Mouse (Mus musculus): Measurements from ENCODE around the gene Faf1. TPM values are rescaled to one million over a fixed set of nuclear protein-coding genes. Genes with fewer than 3 reads are reported as not detected.
A peak's percentile ranks its signal among the peaks of the same experiment; 100 is the strongest.
"Not testable (repeated sequence)": the region's sequence is repeated elsewhere in the genome, so short reads cannot be mapped to it uniquely, and the experiment has no call there.

Faf1 gene
- polyA plus RNA-seq, 1 experiment from 2014 or later: 24.3 TPM

DNA sequence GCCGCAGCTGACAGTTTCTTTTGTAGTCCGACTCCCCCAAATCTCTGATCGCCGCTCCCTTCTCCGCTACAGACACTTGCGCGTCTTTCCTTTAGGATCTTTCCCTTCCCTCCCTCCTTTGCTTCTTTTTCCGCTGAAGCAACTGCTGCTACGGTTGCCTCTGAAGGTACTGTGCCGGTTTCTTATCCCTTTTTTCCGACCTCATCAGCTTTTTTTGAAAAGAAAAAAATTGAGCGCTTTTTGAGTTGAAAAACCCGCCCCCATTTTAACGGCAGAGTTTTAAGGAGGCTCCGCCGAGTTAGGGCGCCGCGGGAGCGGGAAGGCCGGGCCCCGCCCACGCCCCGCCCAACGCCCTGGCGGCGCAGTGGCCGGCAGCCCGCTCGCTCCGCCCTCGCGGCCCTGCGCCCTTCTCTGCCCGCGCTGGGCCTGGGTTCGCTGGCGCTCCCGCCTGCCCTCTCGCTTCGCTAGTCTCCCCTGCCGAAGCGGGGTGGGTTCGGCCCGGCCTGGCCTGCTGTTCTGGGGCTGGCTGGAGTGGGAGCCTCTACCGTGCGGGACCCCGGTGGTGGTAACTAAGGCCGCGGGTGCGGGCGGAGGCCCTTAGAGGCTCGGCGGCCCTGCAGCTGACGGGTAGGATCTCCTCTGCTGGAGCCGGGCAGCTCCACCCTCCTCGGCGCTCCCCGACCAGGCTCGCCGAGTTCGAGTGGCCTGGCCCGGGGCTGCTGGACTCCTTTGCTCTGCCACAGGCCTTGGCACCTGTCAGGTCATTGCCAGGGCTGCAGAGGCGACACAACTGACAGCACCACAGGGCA is 9.7 kb upstream of the Faf1 start, which contains the start of gene Cdkn2c:
Gene Cdkn2c, minus strand, starts transcription at position 729 of the 809 bp plus-strand sequence.
- WGBS: under 1% methylated on average over 64 of the region's 64 CpGs
- peak within 1 kb of the TSS; percentile 94 for H3K4me2 ChIP-seq
- ATAC-seq (ENCODE audit: borderline replicate concordance, extremely low read depth, low FRiP score, low TSS enrichment): peak; percentile 97

DNA sequence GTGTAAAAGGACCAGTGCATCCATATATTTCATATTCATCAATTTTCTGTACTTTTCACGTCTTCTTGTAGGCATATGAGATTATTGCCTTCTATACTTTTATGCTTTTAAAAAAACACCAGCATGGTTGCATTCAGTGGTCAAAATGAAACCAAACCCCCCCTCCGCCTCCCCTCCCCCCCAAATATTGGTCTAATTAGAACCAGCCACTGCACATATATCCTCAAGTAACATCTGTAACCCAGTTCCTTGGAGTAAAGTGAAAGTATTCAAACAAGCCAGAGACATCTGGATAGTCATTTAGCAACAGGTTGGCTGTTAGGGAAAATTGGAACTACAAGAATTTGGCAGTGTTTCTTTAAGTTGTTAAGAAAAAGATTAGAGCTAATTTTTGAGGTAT is 8.9 kb upstream of the Faf1 start:
- Histone ChIP-seq H3K4me2 (peak overlapping the region; percentile 94), H3K36me3 (no peaks in the 10 kb centered on the region), H3K4me3 (peak overlapping the region; percentile 75), H3K27ac (0 out of 2 replicates have a peak overlapping the region, but pooled peaks have one; percentile 99), H3K27me3 (peaks cover under 1% of the 10 kb centered on the region; the same call in 1 of the 2 replicates), H3K9me3 (no peaks in the 10 kb centered on the region), H3K9ac (peak overlapping the region; percentile 99), H3K4me1 (peaks cover 16% of the 10 kb centered on the region)
- ATAC-seq (ENCODE audit: borderline replicate concordance, extremely low read depth, low FRiP score, low TSS enrichment): no peak
- WGBS: 52% methylated on average over 2 of the region's 2 CpGs

More for the DNA sequence above, 9.7 kb upstream of the Faf1 start, which contains the start of gene Cdkn2c:
- peak within 1 kb of the TSS; percentile 99 for H3K27ac ChIP-seq
- no peaks in the 10 kb centered on the region for H3K36me3 ChIP-seq
- peak within 1 kb of the TSS; percentile 75 for H3K4me3 ChIP-seq
- no peaks in the 10 kb centered on the region for H3K9me3 ChIP-seq
- peaks cover 16% of the 10 kb centered on the region for H3K4me1 ChIP-seq
- H3K9ac ChIP-seq: peak within 1 kb of the TSS; percentile 99
- peaks cover 6% of the 10 kb centered on the region for H3K27me3 ChIP-seq

DNA sequence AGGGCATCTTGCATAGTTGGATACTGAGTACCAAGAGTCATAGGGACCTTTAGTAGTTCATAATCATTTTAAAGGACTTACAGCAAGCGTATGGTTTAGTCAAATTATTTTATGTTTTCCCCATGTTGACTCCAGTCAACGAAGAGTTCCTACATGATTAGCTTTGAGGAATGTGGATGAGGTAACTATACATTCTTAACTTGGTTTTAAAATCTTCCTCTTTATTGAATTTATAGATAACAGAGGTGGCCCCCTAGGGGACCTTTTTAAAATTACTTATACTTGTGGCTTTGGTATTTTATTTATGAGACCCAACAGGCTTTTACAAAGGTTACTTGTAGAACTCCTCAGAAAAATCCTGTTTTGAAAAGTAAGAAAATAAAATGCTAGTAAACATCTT is 6.2 kb upstream of the Faf1 start:
- no peak overlapping the region for H3K4me2 ChIP-seq
- H3K36me3 ChIP-seq: no peaks in the 10 kb centered on the region
- H3K9ac ChIP-seq: no peak overlapping the region
- WGBS: 66% methylated on average over 2 of the region's 2 CpGs
- H3K4me1 ChIP-seq: peaks cover 6% of the 10 kb centered on the region; the same call in 1 of the 2 replicates
- no peak for ATAC-seq (ENCODE audit: borderline replicate concordance, extremely low read depth, low FRiP score, low TSS enrichment)
- no peak overlapping the region for H3K4me3 ChIP-seq
- H3K27ac ChIP-seq: no peak overlapping the region
- no peaks in the 10 kb centered on the region for H3K27me3 ChIP-seq
- no peaks in the 10 kb centered on the region for H3K9me3 ChIP-seq

DNA sequence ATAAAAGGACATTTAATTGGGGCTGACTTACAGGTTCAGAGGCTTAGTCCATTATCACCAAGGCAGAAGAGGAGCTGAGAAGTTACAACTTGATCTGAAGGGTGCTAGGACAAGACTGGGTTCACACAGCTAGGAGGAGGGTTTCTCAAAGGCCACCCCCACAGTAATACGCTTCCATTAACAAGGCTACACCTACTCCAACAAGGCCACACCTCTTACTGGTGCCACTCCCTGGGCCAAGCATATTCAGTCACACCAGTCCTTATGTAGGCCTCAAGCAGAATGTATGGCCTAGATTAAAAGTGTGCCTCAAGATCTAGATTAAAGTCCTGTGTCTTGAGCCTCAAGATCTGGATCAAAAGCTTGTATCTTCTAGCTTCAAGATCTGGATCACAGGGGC is 4.4 kb upstream of the Faf1 start:
- 75% methylated on average over 1 of the region's 1 CpGs for WGBS
- no peak overlapping the region for H3K4me3 ChIP-seq

DNA sequence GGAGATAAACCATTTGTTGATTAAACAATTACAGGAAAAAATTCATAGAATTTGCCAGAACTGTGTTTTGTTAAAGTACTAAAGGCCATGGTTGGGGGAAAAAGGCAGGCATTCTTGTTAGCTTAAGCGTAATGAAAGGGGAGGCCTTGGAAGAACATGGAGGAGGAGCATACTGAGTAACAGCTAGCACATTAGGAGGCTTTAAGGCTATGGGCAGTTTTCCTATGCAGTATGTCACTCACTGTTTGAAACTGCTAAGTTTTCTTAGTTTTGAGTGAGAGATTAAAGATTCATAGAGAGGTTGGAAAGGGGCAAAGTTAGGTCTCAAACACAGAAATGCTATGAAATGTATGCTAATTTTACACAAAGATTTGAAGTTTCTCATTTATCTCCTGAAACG is 2.3 kb upstream of the Faf1 start:
- Histone ChIP-seq H3K4me2 (no peak overlapping the region), H3K9me3 (no peaks in the 10 kb centered on the region), H3K4me3 (no peak overlapping the region), H3K4me1 (peaks cover 4% of the 10 kb centered on the region), H3K36me3 (no peaks in the 10 kb centered on the region), H3K27ac (no peak overlapping the region), H3K27me3 (no peaks in the 10 kb centered on the region), H3K9ac (no peak overlapping the region)
- WGBS: 80% methylated on average over 2 of the region's 2 CpGs
- no peak for ATAC-seq (ENCODE audit: borderline replicate concordance, extremely low read depth, low FRiP score, low TSS enrichment)

More for the DNA sequence above, 4.4 kb upstream of the Faf1 start:
- Histone ChIP-seq H3K27ac (no peak overlapping the region), H3K36me3 (no peaks in the 10 kb centered on the region), H3K9me3 (no peaks in the 10 kb centered on the region), H3K27me3 (no peaks in the 10 kb centered on the region), H3K4me1 (peaks cover 6% of the 10 kb centered on the region; the same call in 1 of the 2 replicates), H3K4me2 (no peak overlapping the region), H3K9ac (no peak overlapping the region)
- no peak for ATAC-seq (ENCODE audit: borderline replicate concordance, extremely low read depth, low FRiP score, low TSS enrichment)

DNA sequence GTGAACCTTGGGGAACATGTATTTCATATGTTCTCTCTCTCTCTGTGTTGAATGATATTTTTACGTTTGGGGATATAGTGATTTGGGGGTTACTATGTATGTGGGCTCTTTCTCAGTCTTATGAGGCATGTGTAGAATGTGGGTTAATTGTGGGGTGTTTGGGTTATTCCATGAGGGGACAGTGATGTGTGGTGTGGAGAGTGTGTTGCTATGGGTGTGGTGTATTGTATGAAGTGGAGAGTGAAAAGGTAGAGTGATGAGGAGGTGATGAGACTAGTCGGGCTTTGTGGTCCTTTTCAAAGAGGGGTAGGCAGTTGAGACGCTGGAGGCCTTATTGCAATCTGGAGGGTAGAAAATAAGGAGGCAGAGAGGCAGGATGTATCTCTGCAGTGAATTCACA is 833 bp downstream of the Faf1 start:
- no peaks in the 10 kb centered on the region for H3K36me3 ChIP-seq
- ATAC-seq (ENCODE audit: borderline replicate concordance, extremely low read depth, low FRiP score, low TSS enrichment): no peak
- H3K27me3 ChIP-seq: no peaks in the 10 kb centered on the region
- WGBS: 2% methylated on average over 3 of the region's 3 CpGs
- peak overlapping the region; percentile 54 for H3K4me2 ChIP-seq
- no peaks in the 10 kb centered on the region for H3K9me3 ChIP-seq
- H3K27ac ChIP-seq: peak overlapping the region; percentile 98
- H3K4me1 ChIP-seq: peaks cover 4% of the 10 kb centered on the region
- peak overlapping the region; percentile 91 for H3K4me3 ChIP-seq
- H3K9ac ChIP-seq: peak overlapping the region; percentile 82

DNA sequence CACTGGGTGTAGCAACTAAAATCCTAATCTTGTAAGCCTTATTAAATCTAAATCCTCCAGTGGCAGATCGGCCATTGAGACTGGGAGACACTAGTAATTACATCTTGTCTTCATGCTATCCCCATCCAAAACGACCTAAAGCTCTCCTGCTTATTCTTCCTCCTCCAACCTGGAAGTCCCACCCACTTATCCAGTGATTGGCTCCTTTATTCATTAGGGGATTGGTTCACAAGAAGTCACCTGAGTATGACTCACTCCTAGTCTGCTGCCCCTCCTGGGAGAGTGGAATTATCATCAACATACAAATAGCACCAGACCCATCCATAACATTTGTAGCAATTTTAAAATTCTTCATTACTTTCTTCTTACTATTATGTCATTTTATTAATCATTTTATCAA is 7.2 kb downstream of the Faf1 start:
- Histone ChIP-seq H3K9ac (no peak overlapping the region), H3K27me3 (no peaks in the 10 kb centered on the region), H3K4me3 (no peak overlapping the region), H3K9me3 (no peaks in the 10 kb centered on the region), H3K27ac (no peak overlapping the region), H3K4me1 (no peaks in the 10 kb centered on the region), H3K4me2 (no peak overlapping the region), H3K36me3 (0 out of 2 replicates have a peak, but pooled peaks cover 3% of the 10 kb centered on the region)
- WGBS: 71% methylated on average over 2 of the region's 2 CpGs
- ATAC-seq (ENCODE audit: borderline replicate concordance, extremely low read depth, low FRiP score, low TSS enrichment): no peak

DNA sequence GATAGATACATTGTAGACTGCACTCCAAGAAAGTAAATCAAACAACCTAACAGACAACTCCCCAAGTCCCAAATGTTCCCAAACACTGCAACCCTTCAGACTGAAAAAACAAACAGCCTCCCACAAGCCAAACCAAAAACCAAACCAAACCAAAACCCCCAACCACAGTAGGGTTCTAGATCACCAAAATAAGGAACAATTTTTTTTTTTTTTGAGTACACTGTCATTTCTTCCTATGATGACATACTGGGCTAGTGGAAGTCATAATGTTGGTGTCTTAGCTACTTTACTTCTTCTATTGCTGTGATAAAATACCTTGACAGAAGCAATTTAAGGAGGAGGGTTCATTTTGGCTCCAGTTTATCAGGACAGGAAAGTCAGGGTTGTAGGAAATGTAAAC is 16.3 kb downstream of the Faf1 start:
- Histone ChIP-seq H3K36me3 (peaks cover 8% of the 10 kb centered on the region; the same call in 1 of the 2 replicates), H3K27me3 (no peaks in the 10 kb centered on the region), H3K4me2 (no peak overlapping the region), H3K4me3 (no peak overlapping the region), H3K9ac (no peak overlapping the region), H3K27ac (no peak overlapping the region), H3K4me1 (no peaks in the 10 kb centered on the region), H3K9me3 (peaks cover 6% of the 10 kb centered on the region; the same call in 1 of the 2 replicates)
- no peak for ATAC-seq (ENCODE audit: borderline replicate concordance, extremely low read depth, low FRiP score, low TSS enrichment)

DNA sequence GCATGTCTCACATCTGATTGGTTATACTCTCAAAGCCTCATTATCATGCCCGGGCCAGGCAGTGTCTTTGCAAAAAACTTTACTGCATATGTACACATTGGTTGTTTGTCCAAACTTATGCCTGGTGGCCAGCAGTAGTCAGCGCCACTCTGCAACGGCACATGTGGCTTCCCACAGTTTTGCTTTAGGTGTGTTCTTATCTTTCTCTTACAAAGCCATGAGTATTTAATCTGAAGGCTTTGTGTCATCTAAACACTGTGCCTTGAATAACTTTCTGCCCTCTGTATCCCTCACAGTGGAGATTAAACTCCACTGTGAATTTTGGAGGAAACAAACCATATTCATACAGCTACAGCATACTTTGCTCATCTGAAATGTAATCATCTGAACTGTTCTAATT is 24.3 kb downstream of the Faf1 start:
- not testable (repeated sequence) for H3K9me3 ChIP-seq; H3K4me3 ChIP-seq; H3K4me1 ChIP-seq; H3K36me3 ChIP-seq; ATAC-seq (ENCODE audit: borderline replicate concordance, extremely low read depth, low FRiP score, low TSS enrichment); H3K27me3 ChIP-seq; H3K9ac ChIP-seq; H3K4me2 ChIP-seq; H3K27ac ChIP-seq
- 93% methylated on average over 3 of the region's 3 CpGs for WGBS

DNA sequence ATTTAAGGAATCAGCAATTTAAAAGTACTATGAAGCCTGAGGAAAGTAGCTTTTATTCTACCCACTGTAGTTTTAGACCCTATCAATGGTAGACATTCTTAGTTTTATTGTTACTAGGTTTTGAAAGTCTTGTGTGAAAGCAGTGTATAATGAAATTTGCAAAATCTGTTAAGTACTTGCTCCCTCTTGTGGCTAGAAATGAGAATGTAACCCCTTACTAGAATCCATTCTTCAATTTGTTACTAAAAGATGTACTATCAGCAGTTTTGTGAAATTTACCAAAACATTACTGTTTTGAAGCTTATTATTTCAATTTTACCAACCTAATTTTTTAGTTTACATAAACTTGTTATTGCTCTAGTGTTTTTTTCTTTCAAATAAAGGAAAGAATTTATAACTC is 27.2 kb downstream of the Faf1 start:
- no peak overlapping the region for H3K9ac ChIP-seq
- H3K27ac ChIP-seq: no peak overlapping the region
- no peak for ATAC-seq (ENCODE audit: borderline replicate concordance, extremely low read depth, low FRiP score, low TSS enrichment)
- H3K9me3 ChIP-seq: no peaks in the 10 kb centered on the region
- no peak overlapping the region for H3K4me2 ChIP-seq
- H3K4me1 ChIP-seq: no peaks in the 10 kb centered on the region
- H3K4me3 ChIP-seq: no peak overlapping the region
- no peaks in the 10 kb centered on the region for H3K36me3 ChIP-seq
- H3K27me3 ChIP-seq: no peaks in the 10 kb centered on the region

DNA sequence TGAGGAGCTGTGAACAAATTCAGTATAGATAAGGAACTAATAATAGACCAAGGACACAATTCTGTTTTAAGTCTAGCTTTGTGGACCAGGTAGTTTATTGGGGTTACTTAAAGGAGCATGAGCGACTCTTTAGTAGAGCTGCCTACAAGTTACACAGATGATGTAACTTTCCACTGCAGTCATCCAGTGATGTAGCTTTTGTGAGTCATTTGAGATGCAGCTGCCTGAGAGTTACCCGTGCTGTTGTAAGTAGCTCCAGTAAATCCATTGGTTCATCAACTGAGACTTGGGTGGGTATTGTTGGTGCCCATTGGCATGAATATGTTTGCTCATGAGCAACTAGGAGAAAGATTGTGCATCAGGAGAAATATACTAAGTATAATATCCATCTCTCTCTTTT is 29.0 kb downstream of the Faf1 start:
- no peak for ATAC-seq (ENCODE audit: borderline replicate concordance, extremely low read depth, low FRiP score, low TSS enrichment)
- H3K27ac ChIP-seq: no peak overlapping the region
- H3K4me2 ChIP-seq: no peak overlapping the region
- no peaks in the 10 kb centered on the region for H3K27me3 ChIP-seq
- no peaks in the 10 kb centered on the region for H3K4me1 ChIP-seq
- no peaks in the 10 kb centered on the region for H3K9me3 ChIP-seq
- H3K4me3 ChIP-seq: no peak overlapping the region
- no peak overlapping the region for H3K9ac ChIP-seq
- WGBS: 92% methylated on average over 2 of the region's 2 CpGs
- no peaks in the 10 kb centered on the region for H3K36me3 ChIP-seq

DNA sequence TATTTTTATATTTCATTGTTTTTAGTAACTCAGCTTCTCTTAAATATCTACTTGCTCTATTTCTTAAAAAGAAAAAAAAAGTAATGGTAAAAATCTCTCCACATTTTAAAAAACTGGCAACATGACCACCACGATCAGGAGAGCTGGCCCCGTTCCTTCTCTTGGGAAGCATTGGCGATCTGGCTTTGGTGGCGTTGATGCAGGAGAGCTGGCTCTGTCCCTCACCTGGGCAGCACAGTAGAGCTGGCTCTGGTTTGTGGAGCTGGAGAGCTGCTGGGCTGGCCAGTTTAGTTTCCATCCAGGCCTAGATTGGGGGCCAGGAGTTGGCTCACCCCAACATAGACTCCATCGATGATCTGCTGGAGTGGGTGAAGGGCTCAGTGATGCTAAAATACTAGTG is 42.9 kb downstream of the Faf1 start:
- H3K4me1 ChIP-seq: no peaks in the 10 kb centered on the region
- H3K4me2 ChIP-seq: no peak overlapping the region
- H3K27ac ChIP-seq: no peak overlapping the region
- no peak overlapping the region for H3K9ac ChIP-seq
- no peaks in the 10 kb centered on the region for H3K36me3 ChIP-seq
- no peaks in the 10 kb centered on the region for H3K27me3 ChIP-seq
- H3K9me3 ChIP-seq: no peaks in the 10 kb centered on the region
- ATAC-seq (ENCODE audit: borderline replicate concordance, extremely low read depth, low FRiP score, low TSS enrichment): no peak
- no peak overlapping the region for H3K4me3 ChIP-seq
- WGBS: 93% methylated on average over 5 of the region's 5 CpGs

All from lung, embryonic 15.5 days (tissue).